Mouse (Mus musculus): ENCODE measurements around the gene Lrp11. TPM values are rescaled to one million over a fixed set of nuclear protein-coding genes. Genes with fewer than 3 reads are reported as not detected.
"Not testable (repeated sequence)": the region's sequence is repeated elsewhere in the genome, so short reads cannot be mapped to it uniquely, and the experiment has no call there.

Lrp11 gene
- 0.53 and 1.5 TPM in 2 replicates for total RNA-seq (2017)

- peak; percentile 99 for ATAC-seq (replicated peaks; ENCODE audit: low read depth, poor library complexity, severe bottlenecking)
These were observed at the start of gene Lrp11 for GRCm38 (mm10) chr10:7589592-7590233. Lrp11 (plus strand) TSS chr10:7589800.

- ATAC-seq (replicated peaks; ENCODE audit: low read depth, poor library complexity, severe bottlenecking): peak; percentile 66; the same call in 1 of the 2 replicates
These were observed 11.6 kb upstream of the Lrp11 start for GRCm38 (mm10) chr10:7578002-7578401.

- no peak for ATAC-seq (replicated peaks; ENCODE audit: low read depth, poor library complexity, severe bottlenecking)
These were observed 8.2 kb upstream of the Lrp11 start for GRCm38 (mm10) chr10:7581401-7581800.

- ATAC-seq (replicated peaks; ENCODE audit: low read depth, poor library complexity, severe bottlenecking): peak; percentile 60
These were observed 7.3 kb upstream of the Lrp11 start for GRCm38 (mm10) chr10:7582157-7582890.

- ATAC-seq (replicated peaks; ENCODE audit: low read depth, poor library complexity, severe bottlenecking): no peak
These were observed 6.6 kb upstream of the Lrp11 start for GRCm38 (mm10) chr10:7582891-7583557.

- no peak for ATAC-seq (replicated peaks; ENCODE audit: low read depth, poor library complexity, severe bottlenecking)
These were observed 2.8 kb upstream of the Lrp11 start for GRCm38 (mm10) chr10:7586771-7587170.

GRCm38 (mm10) chr10:7590234-7590689, 662 bp downstream of the Lrp11 start:
- ATAC-seq (replicated peaks; ENCODE audit: low read depth, poor library complexity, severe bottlenecking): no peak

GRCm38 (mm10) chr10:7590792-7591191, 1.2 kb downstream of the Lrp11 start:
- ATAC-seq (replicated peaks; ENCODE audit: low read depth, poor library complexity, severe bottlenecking): no peak

GRCm38 (mm10) chr10:7594797-7595196, 5.2 kb downstream of the Lrp11 start:
- ATAC-seq (replicated peaks; ENCODE audit: low read depth, poor library complexity, severe bottlenecking): no peak

- no peak for ATAC-seq (replicated peaks; ENCODE audit: low read depth, poor library complexity, severe bottlenecking)
These were observed 6.7 kb downstream of the Lrp11 start for GRCm38 (mm10) chr10:7596251-7596650.

- peak; percentile 73 for ATAC-seq (replicated peaks; ENCODE audit: low read depth, poor library complexity, severe bottlenecking)
These were observed 8.6 kb downstream of the Lrp11 start for GRCm38 (mm10) chr10:7598177-7598576.

- peak; percentile 93 for ATAC-seq (replicated peaks; ENCODE audit: low read depth, poor library complexity, severe bottlenecking)
These were observed 11.0 kb downstream of the Lrp11 start for GRCm38 (mm10) chr10:7600647-7601046.

GRCm38 (mm10) chr10:7605168-7605567, 15.6 kb downstream of the Lrp11 start:
- no peak for ATAC-seq (replicated peaks; ENCODE audit: low read depth, poor library complexity, severe bottlenecking)

GRCm38 (mm10) chr10:7606437-7606836, 16.8 kb downstream of the Lrp11 start:
- no peak for ATAC-seq (replicated peaks; ENCODE audit: low read depth, poor library complexity, severe bottlenecking)

GRCm38 (mm10) chr10:7608611-7609010, 19.0 kb downstream of the Lrp11 start:
- ATAC-seq (replicated peaks; ENCODE audit: low read depth, poor library complexity, severe bottlenecking): no peak

- ATAC-seq (replicated peaks; ENCODE audit: low read depth, poor library complexity, severe bottlenecking): no peak
These were observed 22.0 kb downstream of the Lrp11 start for GRCm38 (mm10) chr10:7611647-7612046.

- not testable (repeated sequence) for ATAC-seq (replicated peaks; ENCODE audit: low read depth, poor library complexity, severe bottlenecking)
These were observed 22.6 kb downstream of the Lrp11 start for GRCm38 (mm10) chr10:7612210-7612609.

GRCm38 (mm10) chr10:7614834-7615233, 25.2 kb downstream of the Lrp11 start:
- no peak for ATAC-seq (replicated peaks; ENCODE audit: low read depth, poor library complexity, severe bottlenecking)

- ATAC-seq (replicated peaks; ENCODE audit: low read depth, poor library complexity, severe bottlenecking): not testable (repeated sequence)
These were observed 27.5 kb downstream of the Lrp11 start for GRCm38 (mm10) chr10:7617146-7617545.

GRCm38 (mm10) chr10:7617556-7617955, 28.0 kb downstream of the Lrp11 start:
- not testable (repeated sequence) for ATAC-seq (replicated peaks; ENCODE audit: low read depth, poor library complexity, severe bottlenecking)

- ATAC-seq (replicated peaks; ENCODE audit: low read depth, poor library complexity, severe bottlenecking): no peak
These were observed 30.2 kb downstream of the Lrp11 start for GRCm38 (mm10) chr10:7619821-7620241.
